Mouse (Mus musculus) intestine, embryonic 14.5 days (tissue): ENCODE data around the gene Cfdp1. TPM values are rescaled to one million over a fixed set of nuclear protein-coding genes. Genes with fewer than 3 reads are reported as not detected.

Source experiments
- ATAC-seq: fragments of 200-750 bp; cut with Nextera tagmentation; replicated peaks from 2 replicates; pipeline ENCODE4 v1.8.0; 2017; ENCODE audit warnings: low read depth, moderate number of reproducible peaks, moderate TSS enrichment, moderate library complexity; ENCODE audit not compliant: low FRiP score, low TSS enrichment
- DNase-seq: peaks from one replicate; pipeline ENCODE4 v3.0.0-alpha.2; 2018; ENCODE audit warnings: low spot score
- H3K27ac ChIP-seq: fragments of 300-500 bp; sonication (generic); 2 replicates; pipeline ENCODE4 v1.5.1; 2014; ENCODE audit warnings: low read depth, mild to moderate bottlenecking, control low read depth
- H3K27me3 ChIP-seq: fragments of 300-500 bp; sonication (generic); replicated peaks from 2 replicates; pipeline ENCODE4 v1.6.1; 2014; ENCODE audit warnings: low read length, control low read depth; ENCODE audit not compliant: control insufficient read depth, insufficient read depth
- H3K36me3 ChIP-seq: fragments of 300-500 bp; sonication (generic); 2 replicates; pipeline ENCODE4 v1.6.1; 2014; ENCODE audit warnings: low read length, control low read depth; ENCODE audit not compliant: control insufficient read depth, insufficient read depth
- H3K4me1 ChIP-seq: fragments of 300-500 bp; sonication (generic); replicated peaks from 2 replicates; pipeline ENCODE4 v1.6.1; 2014; ENCODE audit warnings: low read length, control low read depth, mixed read lengths; ENCODE audit not compliant: control insufficient read depth, insufficient read depth
- H3K4me2 ChIP-seq: fragments of 300-500 bp; sonication (generic); 2 replicates; pipeline ENCODE4 v1.6.1; 2014; ENCODE audit warnings: low read length
- H3K4me3 ChIP-seq: fragments of 300-500 bp; sonication (generic); 2 replicates; pipeline ENCODE4 v1.5.1; 2014; ENCODE audit warnings: low read depth, low read length, control low read depth, mixed read lengths
- H3K9ac ChIP-seq: fragments of 300-500 bp; sonication (generic); 2 replicates; pipeline ENCODE4 v1.6.1; 2014; ENCODE audit warnings: mild to moderate bottlenecking, low read length
- H3K9me3 ChIP-seq: fragments of 300-500 bp; sonication (generic); 2 replicates; pipeline ENCODE4 v1.6.1; 2016; ENCODE audit warnings: low read length, control low read depth; ENCODE audit not compliant: control insufficient read depth
- WGBS: fragments of 180-500 bp; shearing (Covaris S2); extraction: QIAGEN DNeasy Blood & Tissue Kit; methylation state at CpG from one replicate; pipeline ENCODE4 v1.1.7; 2014; 5-methylcytosine and 5-hydroxymethylcytosine counted together
- polyA plus RNA-seq: library from polyadenylated mRNA; unstranded; fragments of >200 nt; fragmentation: Nextera tagmentation; extraction: Ambion mirVana; gene quantifications from 2 replicates; pipeline ENCODE4 v1.2.1, GENCODE M21; 2014

Cfdp1 gene
- polyA plus RNA-seq, 1 experiment from 2014 or later, result 166 TPM

DNA sequence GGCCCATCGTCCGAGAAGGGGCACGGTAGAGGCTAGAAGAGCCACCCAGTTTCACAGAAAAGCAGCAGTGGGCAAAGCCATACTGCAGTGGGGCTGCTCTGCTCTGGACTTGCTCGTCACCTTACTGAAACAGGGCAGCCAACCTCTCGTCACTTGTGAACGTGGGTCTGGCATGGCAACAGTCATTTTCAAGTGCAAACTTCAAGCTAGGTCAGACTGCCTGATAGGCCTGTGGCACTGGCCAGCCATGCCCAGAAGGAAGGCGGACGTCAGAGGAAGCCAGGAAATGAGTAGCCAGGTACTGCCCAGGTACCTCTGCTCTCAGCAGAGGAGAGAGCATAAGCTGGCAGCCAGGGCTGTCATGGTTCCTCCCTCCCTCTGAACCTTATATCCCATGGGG, 113.1 kb downstream of the Cfdp1 start:
- Histone ChIP-seq H3K27me3 (no peaks in the 10 kb centered on the region), H3K9me3 (no peaks in the 10 kb centered on the region), H3K9ac (no peak overlapping the region), H3K4me3 (no peak overlapping the region), H3K4me2 (no peak overlapping the region), H3K36me3 (0 out of 2 replicates have a peak, but pooled peaks cover 3% of the 10 kb centered on the region), H3K27ac (no peak overlapping the region), H3K4me1 (peaks cover 73% of the 10 kb centered on the region)
- DNase-seq (no peak), ATAC-seq (no peak)
- WGBS, result 84% methylated on average over 8 of the region's 8 CpGs

DNA sequence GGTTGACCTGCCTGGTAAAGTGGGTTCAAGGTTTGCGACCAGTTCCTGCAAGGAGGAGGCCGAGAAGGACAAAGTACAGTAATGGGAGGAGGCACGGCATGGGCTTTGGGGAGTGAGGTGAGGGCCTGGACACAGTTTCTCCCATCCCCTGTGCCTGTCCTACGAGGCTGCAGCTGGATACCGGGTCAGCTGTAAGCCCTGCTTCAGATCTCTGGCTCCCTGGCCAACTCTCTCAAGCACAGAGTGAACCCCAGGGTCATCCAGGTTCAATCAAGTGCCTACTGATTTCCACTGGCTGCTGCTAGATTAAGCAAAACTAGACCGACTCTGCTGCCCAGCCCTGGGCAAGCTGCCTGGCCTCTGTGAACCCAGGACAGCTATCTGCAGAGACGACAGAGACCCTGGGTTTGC, 113.8 kb downstream of the Cfdp1 start:
- Histone ChIP-seq H3K4me3 (no peak overlapping the region), H3K27ac (no peak overlapping the region), H3K9me3 (no peaks in the 10 kb centered on the region), H3K9ac (no peak overlapping the region), H3K4me1 (peaks cover 73% of the 10 kb centered on the region), H3K36me3 (0 out of 2 replicates have a peak, but pooled peaks cover 3% of the 10 kb centered on the region), H3K4me2 (no peak overlapping the region), H3K27me3 (no peaks in the 10 kb centered on the region)
- DNase-seq, result no peak
- 62% methylated on average over 7 of the region's 7 CpGs for WGBS
- ATAC-seq, result no peak

DNA sequence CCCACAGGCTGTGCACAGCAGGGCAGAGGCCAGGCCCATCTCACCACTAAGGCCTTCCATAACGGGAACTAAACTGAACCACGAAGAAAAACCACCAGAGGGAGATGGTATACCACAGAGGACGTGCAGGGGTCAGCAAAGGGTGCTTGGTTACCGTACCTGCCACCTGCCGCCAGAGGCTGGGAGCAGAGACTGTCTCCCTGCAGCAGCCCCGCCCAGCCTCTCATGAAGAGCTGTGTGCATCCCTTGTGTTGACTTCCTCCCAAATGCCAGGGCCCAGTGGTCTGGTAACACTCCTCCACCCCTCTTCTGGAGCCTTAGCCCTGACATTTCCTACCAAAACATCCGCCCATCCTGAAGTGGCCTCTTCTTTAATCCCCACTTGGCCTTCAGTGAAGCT, 114.5 kb downstream of the Cfdp1 start:
- 0 out of 2 replicates have a peak, but pooled peaks cover 3% of the 10 kb centered on the region for H3K36me3 ChIP-seq
- no peak overlapping the region for H3K9ac ChIP-seq
- WGBS, result 48% methylated on average over 7 of the region's 7 CpGs
- peaks cover 73% of the 10 kb centered on the region for H3K4me1 ChIP-seq
- no peak for ATAC-seq
- no peaks in the 10 kb centered on the region for H3K9me3 ChIP-seq
- no peak overlapping the region for H3K27ac ChIP-seq
- no peaks in the 10 kb centered on the region for H3K27me3 ChIP-seq
- H3K4me3 ChIP-seq, result no peak overlapping the region
- no peak for DNase-seq
- H3K4me2 ChIP-seq, result no peak overlapping the region

DNA sequence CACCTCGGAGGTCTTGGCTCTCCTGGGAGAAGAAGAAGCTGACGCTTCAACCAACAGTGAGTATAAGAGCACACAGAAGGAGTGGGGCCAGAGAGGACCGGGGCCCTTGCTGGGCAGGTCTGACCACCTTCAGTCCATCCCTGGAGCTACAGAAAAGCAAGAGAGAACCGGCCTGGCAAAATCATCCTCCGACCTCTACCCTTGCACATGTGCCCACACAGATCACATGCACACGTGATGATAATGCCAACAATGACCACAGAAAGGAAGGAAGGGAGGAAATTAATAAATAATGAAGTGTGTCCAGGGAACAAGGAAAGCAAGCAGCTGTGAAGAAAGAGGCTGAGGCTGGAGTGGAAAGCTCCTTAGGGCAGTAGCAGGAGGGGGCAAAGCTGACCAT, 115.2 kb downstream of the Cfdp1 start:
- Histone ChIP-seq H3K4me1 (peaks cover 73% of the 10 kb centered on the region), H3K9me3 (no peaks in the 10 kb centered on the region), H3K4me2 (no peak overlapping the region), H3K27me3 (no peaks in the 10 kb centered on the region), H3K27ac (no peak overlapping the region), H3K4me3 (no peak overlapping the region), H3K9ac (no peak overlapping the region), H3K36me3 (0 out of 2 replicates have a peak, but pooled peaks cover 3% of the 10 kb centered on the region)
- 77% methylated on average over 6 of the region's 6 CpGs for WGBS
- no peak for ATAC-seq
- DNase-seq, result no peak

DNA sequence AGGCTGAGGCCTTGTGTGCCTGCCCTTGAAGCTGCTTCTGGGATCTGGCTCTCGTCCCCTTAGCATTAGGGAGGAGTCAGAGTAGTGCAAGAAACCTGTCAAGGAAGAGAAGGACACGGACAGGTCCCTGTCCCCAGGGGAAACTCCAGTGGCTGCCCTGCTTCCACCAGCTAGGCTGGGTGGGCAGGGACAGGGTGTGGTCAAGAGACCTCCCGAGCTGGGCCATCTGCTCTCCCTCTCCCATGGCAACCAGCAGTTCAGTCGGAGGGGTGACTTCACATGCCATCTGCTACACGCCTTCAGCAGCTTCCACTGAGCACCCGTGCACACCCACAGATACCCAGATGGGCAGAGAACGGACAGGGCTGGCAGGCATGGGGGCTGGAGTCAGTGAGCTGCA, 117.8 kb downstream of the Cfdp1 start:
- Histone ChIP-seq H3K4me1 (peaks cover 74% of the 10 kb centered on the region), H3K27me3 (no peaks in the 10 kb centered on the region), H3K36me3 (0 out of 2 replicates have a peak, but pooled peaks cover 3% of the 10 kb centered on the region), H3K9me3 (no peaks in the 10 kb centered on the region), H3K9ac (no peak overlapping the region), H3K4me3 (no peak overlapping the region), H3K27ac (peak overlapping the region; percentile 7; the same call in 1 of the 2 replicates), H3K4me2 (no peak overlapping the region)
- WGBS, result 32% methylated on average over 7 of the region's 7 CpGs
- DNase-seq (no peak), ATAC-seq (no peak)

DNA sequence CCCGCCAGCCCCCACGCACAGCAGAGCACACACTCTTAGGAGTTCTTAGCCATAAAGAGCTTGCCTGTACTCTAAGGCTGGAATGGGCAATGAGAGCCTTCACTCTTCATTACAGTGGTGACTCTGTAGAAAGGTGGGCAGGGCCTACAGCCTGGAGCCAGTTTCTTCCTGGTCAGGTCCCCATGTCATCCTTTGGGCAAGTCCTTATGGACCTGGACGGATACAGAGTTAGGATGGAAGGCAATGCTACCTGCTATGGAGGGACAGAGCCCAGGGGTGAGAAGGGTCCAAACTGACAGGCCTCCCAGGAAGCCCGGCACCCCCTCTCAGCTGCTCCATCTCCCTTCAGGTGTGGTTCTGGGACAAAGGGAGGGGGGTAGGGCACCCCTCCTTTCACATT, 118.3 kb downstream of the Cfdp1 start:
- no peak overlapping the region; the same call in 1 of the 2 replicates for H3K4me2 ChIP-seq
- ATAC-seq, result no peak
- H3K9me3 ChIP-seq, result no peaks in the 10 kb centered on the region
- peak overlapping the region; percentile 86; the same call in 1 of the 2 replicates for H3K27ac ChIP-seq
- H3K36me3 ChIP-seq, result 0 out of 2 replicates have a peak, but pooled peaks cover 3% of the 10 kb centered on the region
- H3K27me3 ChIP-seq, result no peaks in the 10 kb centered on the region
- no peak overlapping the region for H3K4me3 ChIP-seq
- WGBS, result 70% methylated on average over 4 of the region's 4 CpGs
- no peak for DNase-seq
- peaks cover 75% of the 10 kb centered on the region for H3K4me1 ChIP-seq
- H3K9ac ChIP-seq, result no peak overlapping the region

DNA sequence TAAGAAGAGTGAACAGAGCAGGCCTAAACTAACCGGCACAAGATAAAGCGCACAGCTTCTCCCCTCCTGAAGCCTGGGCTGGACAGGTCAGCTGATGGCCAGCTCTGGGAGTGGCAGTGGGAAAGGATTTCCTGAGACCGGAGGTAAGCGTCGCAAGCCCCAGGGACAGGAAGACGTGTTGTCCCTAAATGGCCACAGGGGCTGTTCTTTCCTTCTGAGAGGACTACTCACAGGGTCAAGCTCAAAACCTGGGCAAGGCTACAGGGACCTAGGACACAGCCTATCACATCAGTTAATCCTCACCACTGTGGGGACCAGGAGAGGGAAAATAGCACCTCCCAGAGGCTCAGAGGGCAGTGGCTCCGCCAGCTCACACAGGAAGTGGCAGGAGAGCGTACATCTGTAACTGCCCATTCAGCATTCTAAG, 118.7 kb downstream of the Cfdp1 start:
- 50% methylated on average over 8 of the region's 8 CpGs for WGBS
- Histone ChIP-seq H3K9ac (no peak overlapping the region), H3K4me2 (no peak overlapping the region; the same call in 1 of the 2 replicates), H3K27me3 (no peaks in the 10 kb centered on the region), H3K27ac (0 out of 2 replicates have a peak overlapping the region, but pooled peaks have one; percentile 86), H3K36me3 (0 out of 2 replicates have a peak, but pooled peaks cover 3% of the 10 kb centered on the region), H3K4me3 (no peak overlapping the region), H3K9me3 (no peaks in the 10 kb centered on the region), H3K4me1 (peaks cover 75% of the 10 kb centered on the region)
- DNase-seq (no peak), ATAC-seq (no peak)

DNA sequence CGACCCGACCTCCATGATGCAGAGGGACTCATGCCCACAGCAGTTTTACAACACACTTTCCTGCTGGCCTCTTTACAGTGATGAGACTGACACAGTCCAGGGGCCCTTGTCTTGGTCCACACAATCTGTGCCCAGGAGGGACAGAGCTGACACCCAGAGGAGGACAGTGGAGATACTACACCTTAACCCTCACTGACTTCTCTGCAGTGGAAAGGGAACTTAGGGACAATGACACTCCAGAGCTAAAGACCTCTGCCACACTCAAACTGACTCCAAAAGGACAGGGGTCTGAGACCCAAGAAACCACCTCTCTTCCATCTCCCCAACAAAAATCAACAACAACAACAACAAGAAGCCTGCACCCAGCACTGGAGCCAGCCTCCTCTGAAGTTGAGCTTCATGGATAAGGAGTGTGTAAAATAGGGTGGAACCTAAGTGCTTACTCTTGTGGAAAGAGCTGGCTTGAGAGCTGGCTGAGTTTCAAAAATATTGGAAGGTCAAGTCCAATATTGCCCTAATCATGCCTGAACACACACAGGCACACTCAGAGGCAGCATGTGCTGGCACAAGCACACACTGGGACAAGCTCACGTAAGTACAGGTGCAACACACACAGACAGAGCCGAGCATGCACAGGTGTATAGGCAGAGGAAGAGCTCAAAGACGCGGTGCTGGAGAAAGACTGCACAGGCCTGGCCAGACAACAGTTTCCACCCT, 119.7 kb downstream of the Cfdp1 start:
- Histone ChIP-seq H3K9me3 (no peaks in the 10 kb centered on the region), H3K27ac (peak overlapping the region; percentile 86; the same call in 1 of the 2 replicates), H3K36me3 (0 out of 2 replicates have a peak, but pooled peaks cover 3% of the 10 kb centered on the region), H3K4me2 (peak overlapping the region; percentile 22), H3K4me1 (peaks cover 74% of the 10 kb centered on the region), H3K9ac (no peak overlapping the region; the same call in 1 of the 2 replicates), H3K4me3 (no peak overlapping the region), H3K27me3 (no peaks in the 10 kb centered on the region)
- 44% methylated on average over 6 of the region's 6 CpGs for WGBS
- ATAC-seq, result no peak
- no peak for DNase-seq
